ENCODE assay signal across 11 mouse cellular contexts in genomic region chr3:144513169-144514121, GRCm38 (mm10).
"Had no signal": no experiment of that assay in that cellular context is flagged by ENCODE, and none has a peak within 500 bp of the region (broad histone marks: within the 10 kb centered on the region; RNA-seq: fewer than 3 reads in every experiment).

No protein-coding gene starts in this region.

- H3K4me2 ChIP-seq: limb, embryonic 12.5 days; liver, embryonic 13.5 days; midbrain, embryonic 13.5 days; neural tube, embryonic 15.5 days had no signal

- H3K9ac ChIP-seq: limb, embryonic 12.5 days; liver, embryonic 13.5 days; liver, postnatal 0 days; midbrain, embryonic 13.5 days; neural tube, embryonic 15.5 days had no signal

- DNase-seq: layer of hippocampus, adult 9-11 months; layer of hippocampus, postnatal 36 days; liver; liver, embryonic 13.5 days; liver, postnatal 0 days; thymus, postnatal 36 days had no signal

- H3K4me3 ChIP-seq: limb, embryonic 12.5 days; liver, embryonic 13.5 days; midbrain, embryonic 13.5 days; neural tube, embryonic 15.5 days had no signal

- H3K9me3 ChIP-seq: limb, embryonic 12.5 days; liver, embryonic 13.5 days; midbrain, embryonic 13.5 days; neural tube, embryonic 15.5 days had no signal

- H3K36me3 ChIP-seq: limb, embryonic 12.5 days; liver, embryonic 13.5 days; midbrain, embryonic 13.5 days; neural tube, embryonic 15.5 days had no signal

- H3K27ac ChIP-seq: limb, embryonic 12.5 days; liver, embryonic 13.5 days; midbrain, embryonic 13.5 days; neural tube, embryonic 15.5 days had no signal

- H3K4me1 ChIP-seq: midbrain, embryonic 13.5 days; neural tube, embryonic 15.5 days had no signal

- ATAC-seq: hindbrain, embryonic 16.5 days; inflammation-experienced regulatory T-cells, adult 6 months; liver, postnatal 0 days; midbrain, embryonic 13.5 days had no signal

- H3K27me3 ChIP-seq: limb, embryonic 12.5 days; liver, embryonic 13.5 days; midbrain, embryonic 13.5 days; neural tube, embryonic 15.5 days had no signal
